Mouse (Mus musculus) midbrain, embryonic 16.5 days (tissue): ENCODE measurements around the gene Gcnt1. TPM values are rescaled to one million over a fixed set of nuclear protein-coding genes. Genes with fewer than 3 reads are reported as not detected.

Source experiments
- ATAC-seq: fragments of 200-750 bp; cut with Nextera tagmentation; 2 replicates; pipeline ENCODE4 v1.8.0; 2017; ENCODE audit warnings: moderate TSS enrichment
- H3K27ac ChIP-seq: fragments of 300-500 bp; sonication (generic); 2 replicates; pipeline ENCODE4 v1.5.1; 2014; ENCODE audit warnings: mild to moderate bottlenecking, low read length, mixed read lengths
- H3K27me3 ChIP-seq: fragments of 300-500 bp; sonication (generic); 2 replicates; pipeline ENCODE4 v1.6.1; 2014; ENCODE audit warnings: low read depth, low read length, mixed read lengths; ENCODE audit not compliant: control insufficient read depth, insufficient read depth
- H3K36me3 ChIP-seq: fragments of 300-500 bp; sonication (generic); 2 replicates; pipeline ENCODE4 v1.6.1; 2014; ENCODE audit warnings: mild to moderate bottlenecking, low read length, moderate library complexity, mixed read lengths; ENCODE audit not compliant: control insufficient read depth, insufficient read depth
- H3K4me1 ChIP-seq: fragments of 300-500 bp; sonication (generic); 2 replicates; pipeline ENCODE4 v1.6.1; 2014; ENCODE audit warnings: mild to moderate bottlenecking, low read length, mixed read lengths; ENCODE audit not compliant: control insufficient read depth, insufficient read depth
- H3K4me2 ChIP-seq: fragments of 300-500 bp; sonication (generic); 2 replicates; pipeline ENCODE4 v1.6.1; 2014; ENCODE audit warnings: mild to moderate bottlenecking, low read length, mixed read lengths
- H3K4me3 ChIP-seq: fragments of 300-500 bp; sonication (generic); 2 replicates; pipeline ENCODE4 v1.5.1; 2014; ENCODE audit warnings: low read depth, mild to moderate bottlenecking, low read length, moderate library complexity, mixed read lengths
- H3K9ac ChIP-seq: fragments of 300-500 bp; sonication (generic); 2 replicates; pipeline ENCODE4 v1.6.1; 2014; ENCODE audit warnings: low read depth, low read length, mixed read lengths
- H3K9me3 ChIP-seq: fragments of 300-500 bp; sonication (generic); replicated peaks from 2 replicates; pipeline ENCODE4 v1.6.1; 2014; ENCODE audit warnings: mild to moderate bottlenecking, low read length, mixed read lengths; ENCODE audit not compliant: control insufficient read depth, poor library complexity, severe bottlenecking
- WGBS: fragments of 180-500 bp; shearing (Covaris S2); extraction: QIAGEN DNeasy Blood & Tissue Kit; methylation state at CpG from one replicate; pipeline ENCODE4 v1.1.7; 2014; 5-methylcytosine and 5-hydroxymethylcytosine counted together
- polyA plus RNA-seq: library from polyadenylated mRNA; unstranded; fragments of >200 nt; fragmentation: Nextera tagmentation; extraction: Ambion mirVana; gene quantifications from 2 replicates; pipeline ENCODE4 v1.2.1, GENCODE M21; 2015

Gcnt1 gene
- polyA plus RNA-seq, 1 experiment from 2014 or later = 0.55 TPM

GRCm38 (mm10) chr19:17323006-17323688 is 49.5 kb downstream of the Gcnt1 start:
- WGBS = 91% methylated on average over 11 of the region's 11 CpGs
- Histone ChIP-seq H3K4me1 (no peaks in the 10 kb centered on the region), H3K27ac (no peak overlapping the region), H3K4me3 (no peak overlapping the region), H3K4me2 (no peak overlapping the region), H3K27me3 (no peaks in the 10 kb centered on the region), H3K9ac (no peak overlapping the region), H3K36me3 (no peaks in the 10 kb centered on the region), H3K9me3 (no peaks in the 10 kb centered on the region)
- ATAC-seq = no peak

GRCm38 (mm10) chr19:17319770-17320169 is 52.9 kb downstream of the Gcnt1 start:
- Histone ChIP-seq H3K4me1 (no peaks in the 10 kb centered on the region), H3K27me3 (no peaks in the 10 kb centered on the region), H3K9ac (no peak overlapping the region), H3K4me2 (no peak overlapping the region), H3K27ac (no peak overlapping the region), H3K9me3 (no peaks in the 10 kb centered on the region), H3K36me3 (no peaks in the 10 kb centered on the region), H3K4me3 (no peak overlapping the region)
- ATAC-seq = no peak
- 90% methylated on average over 4 of the region's 4 CpGs for WGBS

DNA sequence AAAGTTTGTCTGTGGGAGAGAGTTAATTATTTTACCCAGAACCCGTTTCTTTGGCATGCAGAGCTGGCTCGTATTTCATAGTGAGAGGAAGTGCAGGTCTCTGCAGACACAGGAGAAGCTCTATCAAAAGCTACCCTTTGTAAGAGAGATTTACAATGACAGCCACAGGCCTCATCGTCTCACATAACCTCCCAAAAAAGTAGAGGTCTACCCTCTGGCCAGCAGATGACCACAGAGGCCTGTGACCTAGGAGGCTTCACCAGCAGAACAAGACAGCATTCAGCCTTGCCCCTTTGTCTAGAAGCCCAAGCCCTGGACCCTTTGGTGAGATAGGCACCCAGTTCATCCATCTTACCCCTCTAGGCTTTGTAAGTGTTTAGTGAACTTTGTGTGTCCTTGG is 53.9 kb downstream of the Gcnt1 start:
- 56% methylated on average over 3 of the region's 3 CpGs for WGBS
- Histone ChIP-seq H3K36me3 (no peaks in the 10 kb centered on the region), H3K4me2 (no peak overlapping the region), H3K9me3 (no peaks in the 10 kb centered on the region), H3K4me1 (no peaks in the 10 kb centered on the region), H3K27me3 (no peaks in the 10 kb centered on the region), H3K9ac (no peak overlapping the region), H3K4me3 (no peak overlapping the region), H3K27ac (no peak overlapping the region)
- ATAC-seq = no peak

DNA sequence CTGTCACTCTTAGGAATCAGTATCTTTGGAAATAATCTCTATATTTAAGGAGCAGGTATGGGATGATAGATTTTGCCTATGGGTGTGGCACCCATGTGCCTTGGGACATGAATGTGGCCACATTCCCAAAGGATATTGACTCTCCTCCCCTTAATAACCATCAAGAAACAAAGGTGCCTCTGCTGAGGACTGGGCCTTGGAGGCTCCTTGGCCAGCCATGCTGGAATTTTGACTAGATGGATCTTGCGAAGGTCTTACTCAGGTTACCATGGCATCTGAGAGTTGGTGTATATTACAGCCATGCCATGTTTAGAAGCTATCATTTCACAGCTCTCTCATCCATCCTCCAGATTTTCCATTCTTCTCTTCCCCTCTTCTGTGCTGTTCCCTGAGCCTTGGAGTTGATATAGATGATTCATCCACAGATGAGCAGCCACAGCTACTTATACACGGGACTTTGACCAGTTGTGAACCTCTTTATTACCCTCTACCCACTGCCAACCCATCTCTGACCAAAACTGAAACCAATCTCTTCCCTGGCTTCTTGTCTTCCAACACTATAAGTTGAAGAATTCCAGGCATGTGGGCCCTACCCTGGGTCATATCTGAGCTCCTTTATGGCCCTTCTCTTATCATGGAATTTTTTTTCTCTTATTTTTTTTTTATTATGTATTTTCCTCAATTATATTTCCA is 56.2 kb downstream of the Gcnt1 start:
- Histone ChIP-seq H3K36me3 (no peaks in the 10 kb centered on the region), H3K9me3 (no peaks in the 10 kb centered on the region), H3K4me3 (no peak overlapping the region), H3K9ac (no peak overlapping the region), H3K4me2 (no peak overlapping the region), H3K4me1 (no peaks in the 10 kb centered on the region), H3K27ac (no peak overlapping the region), H3K27me3 (no peaks in the 10 kb centered on the region)
- ATAC-seq = no peak
- 92% methylated on average over 2 of the region's 2 CpGs for WGBS

- no peak overlapping the region for H3K27ac ChIP-seq
- no peak overlapping the region for H3K4me3 ChIP-seq
- H3K36me3 ChIP-seq = no peaks in the 10 kb centered on the region
- 74% methylated on average over 2 of the region's 2 CpGs for WGBS
- no peaks in the 10 kb centered on the region for H3K9me3 ChIP-seq
- ATAC-seq = no peak
- H3K4me1 ChIP-seq = no peaks in the 10 kb centered on the region
- H3K9ac ChIP-seq = no peak overlapping the region
- no peaks in the 10 kb centered on the region for H3K27me3 ChIP-seq
- H3K4me2 ChIP-seq = no peak overlapping the region
Observed at GRCm38 (mm10) chr19:17314451-17314850, 58.2 kb downstream of the Gcnt1 start.

DNA sequence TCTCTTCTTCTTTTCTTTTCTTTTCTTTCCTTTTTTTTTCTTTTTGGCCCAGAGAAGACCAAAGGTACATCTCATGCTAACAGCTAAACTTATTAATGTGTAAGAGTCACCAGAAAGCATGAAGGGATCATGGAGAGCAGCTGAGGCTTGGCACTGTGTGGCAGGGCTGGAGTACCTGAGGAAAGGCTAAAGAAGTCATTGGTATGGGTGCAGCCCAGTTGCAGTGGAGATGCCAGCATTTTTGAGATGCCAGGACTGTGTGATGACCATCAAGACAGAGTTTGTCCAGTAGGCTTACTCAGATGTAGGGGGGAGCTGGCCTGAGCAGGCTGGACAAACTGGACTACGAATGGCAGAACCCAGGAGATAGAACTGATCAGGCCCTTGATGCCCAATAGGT is 58.9 kb downstream of the Gcnt1 start:
- H3K4me3 ChIP-seq = no peak overlapping the region
- 88% methylated on average over 1 of the region's 1 CpGs for WGBS
- no peak overlapping the region for H3K27ac ChIP-seq
- no peak overlapping the region for H3K9ac ChIP-seq
- no peaks in the 10 kb centered on the region for H3K36me3 ChIP-seq
- no peaks in the 10 kb centered on the region for H3K9me3 ChIP-seq
- H3K27me3 ChIP-seq = no peaks in the 10 kb centered on the region
- no peak overlapping the region for H3K4me2 ChIP-seq
- no peak for ATAC-seq
- no peaks in the 10 kb centered on the region for H3K4me1 ChIP-seq

GRCm38 (mm10) chr19:17312671-17313180 is 59.9 kb downstream of the Gcnt1 start:
- ATAC-seq = no peak
- Histone ChIP-seq H3K4me2 (no peak overlapping the region), H3K9ac (no peak overlapping the region), H3K27me3 (no peaks in the 10 kb centered on the region), H3K36me3 (no peaks in the 10 kb centered on the region), H3K9me3 (no peaks in the 10 kb centered on the region), H3K4me3 (no peak overlapping the region), H3K4me1 (no peaks in the 10 kb centered on the region), H3K27ac (no peak overlapping the region)
- WGBS = 92% methylated on average over 5 of the region's 5 CpGs

DNA sequence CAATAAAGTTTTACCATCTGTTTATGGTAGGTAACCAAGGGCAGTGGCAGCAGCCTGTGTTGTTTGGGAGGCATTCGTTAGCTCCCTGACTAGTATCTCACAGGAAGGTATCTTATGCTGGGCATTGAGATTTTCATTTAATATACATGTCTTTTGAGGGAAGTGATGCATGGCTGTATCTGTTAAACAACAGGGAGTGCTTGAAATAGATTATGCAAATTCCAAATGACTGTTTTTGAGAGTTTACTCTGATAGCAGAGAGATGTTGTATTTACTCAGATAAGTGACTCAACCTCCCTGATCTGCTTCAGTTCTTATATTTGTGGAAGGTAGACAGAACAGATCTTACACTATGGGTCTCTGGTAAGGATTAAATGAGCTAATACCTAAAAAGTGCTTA is 61.1 kb downstream of the Gcnt1 start:
- no peaks in the 10 kb centered on the region for H3K4me1 ChIP-seq
- WGBS = 87% methylated on average over 1 of the region's 1 CpGs
- no peaks in the 10 kb centered on the region for H3K36me3 ChIP-seq
- no peaks in the 10 kb centered on the region for H3K27me3 ChIP-seq
- no peak overlapping the region for H3K27ac ChIP-seq
- H3K4me3 ChIP-seq = no peak overlapping the region
- H3K9ac ChIP-seq = no peak overlapping the region
- no peak overlapping the region for H3K4me2 ChIP-seq
- ATAC-seq = no peak
- no peaks in the 10 kb centered on the region for H3K9me3 ChIP-seq

DNA sequence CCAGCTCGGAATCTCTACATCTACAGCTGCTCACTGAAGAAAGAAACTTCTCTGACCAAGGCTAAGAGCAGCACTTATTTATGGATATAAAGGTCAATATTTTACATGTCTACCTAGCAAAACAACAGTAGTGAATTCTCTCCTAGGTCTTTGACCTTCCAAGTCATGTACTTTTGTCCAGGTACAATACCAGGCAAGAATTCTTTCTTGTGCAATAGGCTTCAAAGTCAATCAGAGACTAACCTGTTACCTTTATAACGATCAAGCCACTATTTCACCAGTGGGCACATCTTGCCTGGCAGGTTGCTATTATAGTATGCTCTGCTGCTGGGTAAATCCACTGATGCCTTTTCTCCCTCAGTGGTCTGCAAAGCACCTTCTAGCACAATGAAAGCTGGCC is 61.6 kb downstream of the Gcnt1 start:
- Histone ChIP-seq H3K9ac (no peak overlapping the region), H3K27ac (no peak overlapping the region), H3K36me3 (no peaks in the 10 kb centered on the region), H3K4me2 (no peak overlapping the region), H3K4me3 (no peak overlapping the region), H3K27me3 (no peaks in the 10 kb centered on the region), H3K9me3 (no peaks in the 10 kb centered on the region), H3K4me1 (no peaks in the 10 kb centered on the region)
- WGBS = 91% methylated on average over 2 of the region's 2 CpGs
- no peak for ATAC-seq
